Mouse (Mus musculus) urinary bladder, postnatal 0 days (tissue): ENCODE results near the gene Pkm. TPM values are rescaled to one million over a fixed set of nuclear protein-coding genes. Genes with fewer than 3 reads are reported as not detected.

Source experiments
- polyA plus RNA-seq: library from polyadenylated mRNA; unstranded; fragments of >200 nt; fragmentation: Nextera tagmentation; extraction: Ambion mirVana; gene quantifications from 2 replicates; pipeline ENCODE4 v1.2.1, GENCODE M21; 2015

The Pkm gene
- 986 and 1,026 TPM in 2 replicates for polyA plus RNA-seq

GRCm38 (mm10) chr9:59655958-59656634 lies at the start of gene Pkm:
Gene Pkm, plus strand, starts transcription at chr9:59656368.

GRCm38 (mm10) chr9:59616622-59617306 lies 39.4 kb upstream of the Pkm start, which contains the start of gene Parp6:
Gene Parp6, plus strand, starts transcription at chr9:59617284.

DNA sequence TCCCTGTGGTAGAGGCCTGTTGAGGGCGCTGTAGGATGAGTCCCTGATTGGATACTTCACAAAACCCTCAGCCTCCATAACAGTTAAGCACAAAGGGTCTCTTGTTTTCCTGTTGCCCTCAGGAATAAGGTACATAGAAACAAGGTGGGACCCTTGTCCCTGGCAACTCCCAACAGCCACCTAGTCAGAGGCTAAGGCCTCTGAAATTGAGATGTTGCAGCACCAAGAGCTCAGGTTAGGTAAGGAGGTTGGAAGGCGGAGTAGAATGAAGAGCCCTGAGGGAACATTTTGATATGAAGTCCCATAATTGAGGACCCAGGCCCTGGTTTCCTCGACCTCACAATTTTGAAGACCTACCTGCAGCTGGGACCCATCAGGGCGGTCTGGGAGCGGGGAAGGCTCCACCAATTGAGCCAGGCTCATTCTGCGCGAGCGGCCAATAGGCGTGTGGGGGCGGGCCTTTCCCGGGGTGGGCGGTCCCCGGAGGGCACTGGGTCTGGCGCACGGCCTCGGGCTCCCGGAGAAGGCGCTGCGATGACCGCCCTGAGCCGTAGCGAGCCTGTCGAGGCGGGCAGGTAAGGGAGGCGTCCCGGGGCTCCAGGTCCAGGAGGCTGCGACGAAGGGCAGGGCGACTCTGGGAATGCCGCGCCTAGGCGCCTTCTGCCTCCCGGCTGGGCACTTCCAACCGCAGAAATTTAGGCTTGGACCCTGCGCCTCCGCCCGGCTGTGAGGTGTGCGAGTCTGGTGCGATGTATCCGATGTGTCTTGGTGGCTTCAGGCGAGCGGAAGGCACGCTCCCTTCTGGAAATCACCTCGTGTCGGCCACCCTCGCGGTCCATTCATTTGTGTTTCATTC lies 23.7 kb downstream of the Pkm start, which contains the start of gene Gramd2:
Gene Gramd2 (plus strand): TSS at position 467 of the 856 bp plus-strand sequence.

Other genes starting within 250 kb of the Pkm start
- 8.3 and 10.1 TPM in 2 replicates for gene Arih1, start 169.8 kb upstream of the Pkm start, polyA plus RNA-seq
- gene Hexa, start 116.8 kb upstream of the Pkm start, polyA plus RNA-seq: 59.0 and 62.2 TPM in 2 replicates
- gene Tmem202, start 116.5 kb upstream of the Pkm start, polyA plus RNA-seq: 0.39 and 1.4 TPM in 2 replicates
- gene Celf6, start 78.5 kb upstream of the Pkm start, polyA plus RNA-seq: 0.27 and 0.30 TPM in 2 replicates
- 12.8 and 14.4 TPM in 2 replicates for gene Parp6, start 39.1 kb upstream of the Pkm start, polyA plus RNA-seq
- gene Gramd2, start 23.8 kb downstream of the Pkm start, polyA plus RNA-seq: 0.41 and 1.3 TPM in 2 replicates
- gene Senp8, start 94.3 kb downstream of the Pkm start, polyA plus RNA-seq: 5.5 and 6.0 TPM in 2 replicates
- 6.1 and 6.7 TPM in 2 replicates for gene Myo9a, start 94.5 kb downstream of the Pkm start, polyA plus RNA-seq